Mouse (Mus musculus) stomach, embryonic 16.5 days (tissue): ENCODE measurements around the gene Dda1. TPM values are rescaled to one million over a fixed set of nuclear protein-coding genes. Genes with fewer than 3 reads are reported as not detected.
"Not testable (repeated sequence)": the region's sequence is repeated elsewhere in the genome, so short reads cannot be mapped to it uniquely, and the experiment has no call there.

Experiments used
- ATAC-seq: fragments of 200-750 bp; cut with Nextera tagmentation; 2 replicates; pipeline ENCODE4 v1.8.0; 2017; ENCODE audit warnings: moderate number of reproducible peaks, moderate TSS enrichment; ENCODE audit not compliant: insufficient read depth, low FRiP score
- H3K27ac ChIP-seq: fragments of 300-500 bp; sonication (generic); 2 replicates; pipeline ENCODE4 v1.5.1; 2014; ENCODE audit warnings: low read length
- H3K27me3 ChIP-seq: fragments of 300-500 bp; sonication (generic); 2 replicates; pipeline ENCODE4 v1.6.1; 2014; ENCODE audit warnings: low read length, control low read depth, mixed read lengths; ENCODE audit not compliant: control insufficient read depth, insufficient read depth
- H3K36me3 ChIP-seq: fragments of 300-500 bp; sonication (generic); 2 replicates; pipeline ENCODE4 v1.6.1; 2014; ENCODE audit warnings: low read length; ENCODE audit not compliant: control insufficient read depth, insufficient read depth
- H3K4me1 ChIP-seq: fragments of 300-500 bp; sonication (generic); 2 replicates; pipeline ENCODE4 v1.6.1; 2014; ENCODE audit warnings: low read length, control low read depth, mixed read lengths; ENCODE audit not compliant: control insufficient read depth, insufficient read depth
- H3K4me2 ChIP-seq: fragments of 300-500 bp; sonication (generic); 2 replicates; pipeline ENCODE4 v1.6.1; 2014; ENCODE audit warnings: low read depth, low read length, mixed read lengths
- H3K4me3 ChIP-seq: fragments of 300-500 bp; sonication (generic); replicated peaks from 2 replicates; pipeline ENCODE4 v1.5.1; 2014; ENCODE audit warnings: mild to moderate bottlenecking, low read length
- H3K9ac ChIP-seq: fragments of 300-500 bp; sonication (generic); 2 replicates; pipeline ENCODE4 v1.6.1; 2014; ENCODE audit warnings: low read length
- H3K9me3 ChIP-seq: fragments of 300-500 bp; sonication (generic); replicated peaks from 2 replicates; pipeline ENCODE4 v1.6.1; 2016; ENCODE audit warnings: low read length, control low read depth; ENCODE audit not compliant: control insufficient read depth
- WGBS: fragments of 180-500 bp; shearing (Covaris S2); extraction: QIAGEN DNeasy Blood & Tissue Kit; methylation state at CpG from one replicate; pipeline ENCODE4 v1.1.7; 2014; 5-methylcytosine and 5-hydroxymethylcytosine counted together
- polyA plus RNA-seq: library from polyadenylated mRNA; unstranded; fragments of >200 nt; fragmentation: Nextera tagmentation; extraction: Ambion mirVana; gene quantifications from 2 replicates; pipeline ENCODE4 v1.2.1, GENCODE M21; 2015

The Dda1 gene
- 87.1 and 89.1 TPM in 2 replicates for polyA plus RNA-seq

DNA sequence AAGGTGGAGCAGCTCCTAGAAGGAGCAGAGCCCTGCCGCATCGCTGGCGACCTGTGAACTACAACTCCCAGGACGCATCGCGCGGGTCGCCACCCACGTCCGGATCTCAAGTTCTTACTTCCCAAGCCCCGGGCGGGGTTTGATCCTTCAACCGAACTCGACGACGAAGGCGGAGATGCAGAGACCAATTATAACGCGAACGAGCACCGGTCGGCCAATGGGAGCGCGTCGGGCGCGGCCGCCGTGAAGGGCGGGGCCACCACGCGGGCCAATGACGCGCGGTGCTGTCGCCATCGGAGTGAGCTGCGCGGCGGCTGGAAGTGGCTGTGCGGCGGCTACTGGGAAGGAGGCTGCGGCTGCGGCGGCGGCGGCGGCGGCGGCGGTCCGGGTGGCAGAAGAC is at the start of gene Dda1:
Gene Dda1 (plus strand): TSS at position 284 of the 400 bp plus-strand sequence.
- H3K27me3 ChIP-seq = no peaks in the 10 kb centered on the region
- peak within 1 kb of the TSS; percentile 62 for H3K4me3 ChIP-seq
- H3K4me1 ChIP-seq = peaks cover 23% of the 10 kb centered on the region
- H3K9me3 ChIP-seq = no peaks in the 10 kb centered on the region
- peak within 1 kb of the TSS; percentile 90 for H3K4me2 ChIP-seq
- H3K36me3 ChIP-seq = no peaks in the 10 kb centered on the region
- whole genome bisulfite sequencing = under 1% methylated on average over 47 of the region's 52 CpGs
- H3K27ac ChIP-seq = peak within 1 kb of the TSS; percentile 56; the same call in 1 of the 2 replicates
- peak within 1 kb of the TSS; percentile 86 for H3K9ac ChIP-seq
- peak; percentile 90 for ATAC-seq

DNA sequence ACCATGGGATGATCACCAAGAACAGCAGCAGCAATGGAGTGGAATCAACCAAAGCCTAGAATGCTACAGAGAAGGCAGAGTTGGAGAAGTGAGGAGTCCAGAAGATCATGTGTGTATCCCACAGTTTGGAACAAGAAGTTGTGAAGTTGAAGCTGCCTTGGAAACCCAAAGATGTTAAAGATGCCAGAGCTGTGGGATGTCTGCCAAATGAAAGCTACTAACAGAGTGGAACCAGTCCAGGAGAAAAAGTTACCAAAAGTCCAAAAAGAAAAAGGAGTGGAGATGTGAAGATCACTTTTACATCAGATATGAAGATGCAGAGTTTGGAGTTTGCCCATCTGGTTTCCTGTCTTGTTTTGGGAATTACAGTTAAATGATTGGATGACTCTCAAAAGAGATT is 46.9 kb upstream of the Dda1 start:
- H3K27me3 ChIP-seq = no peaks in the 10 kb centered on the region
- H3K4me2 ChIP-seq = no peak overlapping the region
- no peaks in the 10 kb centered on the region for H3K36me3 ChIP-seq
- no peak overlapping the region for H3K4me3 ChIP-seq
- H3K27ac ChIP-seq = no peak overlapping the region
- no peaks in the 10 kb centered on the region for H3K9me3 ChIP-seq
- no peak overlapping the region for H3K9ac ChIP-seq
- H3K4me1 ChIP-seq = no peaks in the 10 kb centered on the region
- ATAC-seq = no peak

DNA sequence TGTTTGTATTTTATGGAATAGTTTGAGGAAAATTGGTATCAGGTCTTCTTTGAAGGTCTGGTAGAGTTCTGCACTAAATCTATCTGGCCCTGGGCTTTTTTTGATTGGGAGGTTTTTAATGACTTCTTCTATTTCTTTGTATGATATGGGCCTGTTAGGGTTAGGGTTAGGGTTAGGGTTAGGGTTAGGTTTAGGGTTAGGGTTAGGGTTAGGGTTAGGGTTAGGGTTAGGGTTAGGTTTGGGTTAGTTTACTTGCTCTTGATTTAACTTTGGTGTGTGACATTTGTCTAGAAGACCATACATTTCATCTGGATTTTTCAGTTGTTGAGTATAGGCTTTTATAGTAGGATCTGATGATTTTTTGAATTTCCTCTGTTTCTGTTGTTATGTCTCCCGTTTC is 36.1 kb upstream of the Dda1 start:
- H3K4me1 ChIP-seq, H3K27ac ChIP-seq, H3K9ac ChIP-seq, H3K9me3 ChIP-seq, H3K4me3 ChIP-seq, H3K27me3 ChIP-seq, H3K4me2 ChIP-seq, H3K36me3 ChIP-seq, ATAC-seq: not testable (repeated sequence)
- 70% methylated on average over 1 of the region's 1 CpGs for WGBS

DNA sequence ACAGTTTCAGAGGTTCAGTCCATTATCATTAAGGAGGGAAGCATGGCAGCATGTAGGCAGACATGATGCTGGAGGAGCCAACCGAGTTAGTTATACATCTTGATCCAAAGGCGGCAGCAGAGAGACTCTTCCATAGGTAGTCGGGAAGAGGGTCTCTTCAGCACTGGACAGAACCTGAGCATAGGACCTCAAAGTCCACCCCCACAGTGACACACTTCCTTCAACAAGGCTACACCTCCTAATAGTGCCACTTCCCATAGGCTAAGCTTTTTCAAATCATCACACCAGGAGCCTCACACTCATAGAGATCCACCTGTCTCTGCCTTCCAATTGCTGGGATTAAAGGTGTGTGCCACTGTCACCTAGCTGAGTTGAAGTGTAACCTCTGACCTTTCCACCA is 32.0 kb upstream of the Dda1 start:
- no peaks in the 10 kb centered on the region for H3K4me1 ChIP-seq
- no peak overlapping the region for H3K27ac ChIP-seq
- no peak overlapping the region for H3K4me3 ChIP-seq
- WGBS = 50% methylated on average over 3 of the region's 3 CpGs
- no peaks in the 10 kb centered on the region for H3K27me3 ChIP-seq
- no peak overlapping the region for H3K9ac ChIP-seq
- no peaks in the 10 kb centered on the region for H3K36me3 ChIP-seq
- ATAC-seq = no peak
- H3K9me3 ChIP-seq = no peaks in the 10 kb centered on the region; the same call in 1 of the 2 replicates
- H3K4me2 ChIP-seq = no peak overlapping the region

DNA sequence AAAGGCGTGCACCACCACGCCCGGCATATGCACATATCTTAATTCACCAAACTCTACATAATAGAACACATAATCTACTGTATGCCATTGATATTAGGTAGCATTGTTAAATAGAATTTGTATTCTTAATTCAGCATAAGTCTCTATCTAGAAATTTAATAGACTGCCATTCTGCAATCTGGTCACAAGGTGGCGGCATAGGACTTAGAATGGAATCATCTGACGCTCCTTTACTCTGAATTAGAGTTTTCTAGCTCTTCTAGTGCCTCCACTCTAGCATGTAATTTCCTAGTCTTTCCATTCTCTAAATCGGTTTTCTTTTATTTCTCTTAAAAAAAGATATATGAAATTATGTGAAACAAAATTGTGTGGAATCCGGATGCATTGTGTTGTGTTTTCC is 27.6 kb upstream of the Dda1 start:
- no peak for ATAC-seq
- 2% methylated on average over 7 of the region's 7 CpGs for WGBS
- no peak overlapping the region for H3K4me2 ChIP-seq

DNA sequence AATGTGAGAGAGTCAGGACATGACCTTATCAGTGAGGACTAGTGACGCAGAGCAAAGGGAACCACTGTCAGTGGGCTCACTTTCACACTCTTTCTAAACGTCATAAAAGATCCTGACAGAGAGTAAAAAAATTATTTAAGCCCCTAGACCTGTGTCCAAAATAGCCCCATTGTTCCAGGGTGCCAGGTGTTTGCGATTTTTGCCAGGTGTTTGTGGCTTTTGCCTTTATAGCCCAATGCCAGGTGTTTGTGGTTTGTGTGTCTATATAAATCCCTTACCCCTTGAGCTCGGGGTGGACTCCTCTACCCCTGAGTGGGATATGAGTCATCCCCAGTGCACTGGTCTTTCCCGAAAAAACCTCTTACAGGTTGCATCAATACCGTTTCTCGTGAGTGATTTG is 23.9 kb upstream of the Dda1 start:
- ATAC-seq = no peak
- Histone ChIP-seq H3K27ac (no peak overlapping the region), H3K4me1 (no peaks in the 10 kb centered on the region), H3K9ac (no peak overlapping the region), H3K4me2 (no peak overlapping the region), H3K4me3 (no peak overlapping the region), H3K9me3 (no peaks in the 10 kb centered on the region), H3K27me3 (no peaks in the 10 kb centered on the region; the same call in 1 of the 2 replicates), H3K36me3 (no peaks in the 10 kb centered on the region)
- 80% methylated on average over 7 of the region's 7 CpGs for WGBS

More for the DNA sequence above, 27.6 kb upstream of the Dda1 start:
- Histone ChIP-seq H3K9me3 (no peaks in the 10 kb centered on the region), H3K27ac (no peak overlapping the region), H3K4me1 (no peaks in the 10 kb centered on the region), H3K36me3 (no peaks in the 10 kb centered on the region), H3K4me3 (no peak overlapping the region), H3K27me3 (no peaks in the 10 kb centered on the region; the same call in 1 of the 2 replicates), H3K9ac (no peak overlapping the region)

DNA sequence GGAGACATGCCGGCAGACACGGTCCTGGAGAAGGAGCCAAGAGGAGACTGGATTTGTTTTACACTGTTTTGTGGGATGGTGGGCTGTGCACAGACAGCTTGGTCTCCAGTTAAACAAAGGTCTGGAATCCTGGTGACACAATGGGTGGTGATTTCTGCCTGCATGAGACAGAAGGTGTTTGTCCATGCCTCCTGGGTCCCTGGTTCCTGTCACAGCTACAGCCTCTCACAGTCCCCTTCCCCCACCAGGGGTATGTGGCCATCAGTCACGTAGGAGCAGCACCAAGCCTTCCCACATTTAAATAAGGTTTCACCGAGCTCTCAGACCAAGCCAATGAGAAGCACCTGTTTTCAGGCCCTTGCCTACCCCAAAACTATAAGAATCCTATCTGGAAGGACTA is 17.7 kb upstream of the Dda1 start:
- no peak overlapping the region for H3K27ac ChIP-seq
- no peak overlapping the region for H3K9ac ChIP-seq
- no peak for ATAC-seq
- H3K27me3 ChIP-seq = no peaks in the 10 kb centered on the region
- no peak overlapping the region for H3K4me2 ChIP-seq
- no peaks in the 10 kb centered on the region for H3K36me3 ChIP-seq
- no peaks in the 10 kb centered on the region for H3K4me1 ChIP-seq
- 66% methylated on average over 4 of the region's 4 CpGs for WGBS
- no peak overlapping the region for H3K4me3 ChIP-seq
- no peaks in the 10 kb centered on the region for H3K9me3 ChIP-seq

- ATAC-seq = no peak
- no peak overlapping the region for H3K27ac ChIP-seq
- H3K27me3 ChIP-seq = no peaks in the 10 kb centered on the region
- H3K4me1 ChIP-seq = no peaks in the 10 kb centered on the region
- no peak overlapping the region for H3K9ac ChIP-seq
- no peaks in the 10 kb centered on the region for H3K9me3 ChIP-seq
- 40% methylated on average over 11 of the region's 11 CpGs for whole genome bisulfite sequencing
- H3K4me2 ChIP-seq = no peak overlapping the region
- H3K36me3 ChIP-seq = no peaks in the 10 kb centered on the region
- H3K4me3 ChIP-seq = no peak overlapping the region
Observed at GRCm38 (mm10) chr8:71451777-71452176, 17.2 kb upstream of the Dda1 start.

DNA sequence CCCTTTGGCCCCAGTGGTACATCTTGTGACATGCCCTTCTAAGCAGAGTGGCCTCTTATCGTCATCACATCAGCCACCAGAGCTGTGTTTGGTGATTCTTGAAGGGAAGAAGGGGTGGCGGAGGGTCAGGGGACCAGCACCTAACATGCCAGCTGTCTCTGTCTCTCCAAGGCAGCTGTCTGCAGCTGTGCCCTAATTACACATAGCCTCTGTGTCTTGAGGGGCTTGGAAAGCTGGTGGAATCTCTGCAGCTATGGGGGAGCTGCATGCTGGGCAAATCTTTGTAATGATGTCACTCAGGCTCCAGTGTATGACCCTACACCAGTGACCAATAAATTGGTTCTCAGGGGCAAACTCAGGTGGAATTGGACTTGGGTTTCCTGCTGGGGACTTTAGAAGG is 16.3 kb upstream of the Dda1 start:
- Histone ChIP-seq H3K27me3 (no peaks in the 10 kb centered on the region), H3K27ac (no peak overlapping the region), H3K9ac (no peak overlapping the region), H3K9me3 (no peaks in the 10 kb centered on the region), H3K4me1 (peaks cover 3% of the 10 kb centered on the region; the same call in 1 of the 2 replicates), H3K4me2 (no peak overlapping the region), H3K4me3 (no peak overlapping the region), H3K36me3 (no peaks in the 10 kb centered on the region)
- no peak for ATAC-seq
- 59% methylated on average over 2 of the region's 2 CpGs for WGBS

DNA sequence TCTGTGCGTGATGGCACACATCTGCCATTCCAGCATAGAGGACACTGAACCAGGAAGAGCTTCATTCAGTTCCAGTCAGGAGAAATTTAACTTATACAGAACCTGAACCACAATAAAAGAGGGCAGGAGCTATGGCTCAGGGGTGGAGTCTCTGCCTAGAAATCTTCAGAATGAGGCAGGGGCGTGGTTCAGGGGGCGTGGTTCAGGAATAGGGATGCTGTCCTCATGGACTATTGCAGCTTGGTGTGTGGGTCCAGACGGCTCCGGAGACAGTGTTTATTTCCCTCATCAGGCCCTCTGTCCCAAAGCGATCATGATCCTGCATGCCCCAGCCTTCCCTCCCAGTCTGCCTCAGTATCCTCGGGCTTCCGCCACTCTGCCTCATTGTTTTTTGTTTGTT is 14.3 kb upstream of the Dda1 start:
- peaks cover 3% of the 10 kb centered on the region; the same call in 1 of the 2 replicates for H3K4me1 ChIP-seq
- no peak overlapping the region for H3K4me2 ChIP-seq
- H3K27ac ChIP-seq = no peak overlapping the region
- no peaks in the 10 kb centered on the region for H3K27me3 ChIP-seq
- 80% methylated on average over 8 of the region's 8 CpGs for WGBS
- H3K36me3 ChIP-seq = no peaks in the 10 kb centered on the region; the same call in 1 of the 2 replicates
- H3K9ac ChIP-seq = no peak overlapping the region
- no peaks in the 10 kb centered on the region for H3K9me3 ChIP-seq
- ATAC-seq = no peak
- H3K4me3 ChIP-seq = no peak overlapping the region
